Mouse (Mus musculus) CH12.LX (cell line): ENCODE measurements around the gene Akt3.

Source experiments
- CTCF ChIP-seq, 2 experiments: IDR thresholded peaks in 1 of 2; conservative IDR thresholded peaks in 1 of 2; 2 replicates each; pipeline ENCODE4 v1.5.1; 2011 to 2012; ENCODE audit warnings: low read depth in 2 of 2, low read length in 2 of 2, improper control_type of control experiment in 1 of 2, inconsistent platforms in 1 of 2, mild to moderate bottlenecking in 1 of 2, moderate library complexity in 1 of 2
- EP300 ChIP-seq: IDR thresholded peaks from 2 replicates; pipeline ENCODE4 v1.6.1; 2011; ENCODE audit warnings: low read length, improper control_type of control experiment
- GABPA ChIP-seq: IDR thresholded peaks from 2 replicates; pipeline ENCODE4 v1.6.1; 2012; ENCODE audit warnings: low read depth, low read length, improper control_type of control experiment, inconsistent platforms; ENCODE audit not compliant: insufficient replicate concordance
- HCFC1 ChIP-seq: IDR thresholded peaks from 2 replicates; pipeline ENCODE4 v1.6.1; 2012; ENCODE audit warnings: low read depth, mild to moderate bottlenecking, inconsistent platforms, low read length, improper control_type of control experiment
- MAX ChIP-seq: IDR thresholded peaks from 2 replicates; pipeline ENCODE4 v1.6.1; 2011; ENCODE audit warnings: low read length, improper control_type of control experiment
- MEF2A ChIP-seq: IDR thresholded peaks from 2 replicates; pipeline ENCODE4 v1.6.1; 2014; ENCODE audit warnings: low read depth, mild to moderate bottlenecking, inconsistent platforms, low read length, improper control_type of control experiment, borderline replicate concordance
- MYC ChIP-seq: IDR thresholded peaks from 2 replicates; pipeline ENCODE4 v1.6.1; 2011; ENCODE audit warnings: low read depth, mild to moderate bottlenecking, improper control_type of control experiment, low read length
- POLR2A ChIP-seq: IDR thresholded peaks from 2 replicates; pipeline ENCODE4 v1.6.1; 2011; ENCODE audit warnings: low read depth, mild to moderate bottlenecking, improper control_type of control experiment, low read length
- RAD21 ChIP-seq: IDR thresholded peaks from 2 replicates; pipeline ENCODE4 v1.6.1; 2011; ENCODE audit warnings: low read depth, mild to moderate bottlenecking, low read length, improper control_type of control experiment, moderate library complexity
- ZNF384 ChIP-seq: IDR thresholded peaks from 2 replicates; pipeline ENCODE4 v1.6.1; 2012; ENCODE audit warnings: low read depth, low read length, improper control_type of control experiment, inconsistent platforms

DNA sequence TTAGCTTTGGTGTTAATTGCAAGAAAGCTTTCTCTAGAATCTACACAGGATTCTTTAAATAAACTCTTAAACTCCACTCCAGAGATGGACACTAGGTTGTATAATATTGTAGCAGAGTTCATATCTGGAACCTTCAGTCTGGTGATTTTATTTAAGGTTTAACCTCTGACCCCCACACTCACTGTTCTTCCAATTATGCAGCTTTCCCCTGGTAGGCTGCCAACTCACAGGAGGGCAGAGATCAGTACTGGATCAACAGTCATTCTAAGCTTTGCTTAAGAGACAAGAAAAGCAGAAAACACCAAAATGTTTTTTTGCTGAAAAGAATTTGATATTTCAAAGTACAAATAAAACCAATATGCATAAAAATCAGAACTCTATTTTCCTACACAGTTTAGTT lies 212.1 kb downstream of the Akt3 start:
- TF ChIP-seq CTCF (conservative IDR thresholded peaks at IDR 0.05 in 1 of 2, IDR thresholded peaks at IDR 0.05 in 1 of 2; ENCODE audit: low read depth in 2 of 2, low read length in 2 of 2) (no peak), EP300 (no peak), MEF2A (no peak), GABPA (no peak), RAD21 (no peak), ZNF384 (no peak), MYC (no peak), HCFC1 (no peak), MAX (no peak), POLR2A (no peak)
